Mouse (Mus musculus) yolk sac, embryonic 10.5 days (tissue): ENCODE measurements around the gene Ankrd31.
"Not testable (repeated sequence)": the region's sequence is repeated elsewhere in the genome, so short reads cannot be mapped to it uniquely, and the experiment has no call there.

ENCODE experiments used
- DNase-seq: peaks from one replicate; pipeline ENCODE4 v3.0.0-alpha.2; 2017; ENCODE audit warnings: low spot score

Gene Ankrd31

GRCm38 (mm10) chr13:96748109-96748845, at the start of gene Ankrd31:
Gene Ankrd31, plus strand, starts transcription at chr13:96748272.
- DNase-seq: no peak

GRCm38 (mm10) chr13:96702567-96703278, 45.3 kb upstream of the Ankrd31 start:
- peak; percentile 15 for DNase-seq

GRCm38 (mm10) chr13:96709269-96710233, 38.5 kb upstream of the Ankrd31 start:
- DNase-seq: no peak

- DNase-seq: no peak
These were observed 31.8 kb upstream of the Ankrd31 start for GRCm38 (mm10) chr13:96716311-96716710.

GRCm38 (mm10) chr13:96717821-96718220, 30.3 kb upstream of the Ankrd31 start:
- no peak for DNase-seq

- DNase-seq: no peak
These were observed 28.1 kb upstream of the Ankrd31 start for GRCm38 (mm10) chr13:96720003-96720402.

GRCm38 (mm10) chr13:96728289-96728688, 19.8 kb upstream of the Ankrd31 start:
- DNase-seq: no peak

GRCm38 (mm10) chr13:96729146-96729545, 18.9 kb upstream of the Ankrd31 start:
- DNase-seq: no peak

- no peak for DNase-seq
These were observed 18.0 kb upstream of the Ankrd31 start for GRCm38 (mm10) chr13:96730116-96730515.

GRCm38 (mm10) chr13:96735175-96735574, 12.9 kb upstream of the Ankrd31 start:
- DNase-seq: no peak

GRCm38 (mm10) chr13:96740159-96740558, 7.9 kb upstream of the Ankrd31 start:
- no peak for DNase-seq

- no peak for DNase-seq
These were observed 5.2 kb upstream of the Ankrd31 start for GRCm38 (mm10) chr13:96742871-96743270.

GRCm38 (mm10) chr13:96746055-96746454, 2.0 kb upstream of the Ankrd31 start:
- no peak for DNase-seq

- no peak for DNase-seq
These were observed 1.8 kb downstream of the Ankrd31 start for GRCm38 (mm10) chr13:96749859-96750258.

- DNase-seq: no peak
These were observed 12.8 kb downstream of the Ankrd31 start for GRCm38 (mm10) chr13:96760848-96761247.

- DNase-seq: not testable (repeated sequence)
These were observed 38.0 kb downstream of the Ankrd31 start for GRCm38 (mm10) chr13:96786071-96786470.

- DNase-seq: peak; percentile 1
These were observed 45.4 kb downstream of the Ankrd31 start for GRCm38 (mm10) chr13:96793451-96793850.

- DNase-seq: no peak
These were observed 47.2 kb downstream of the Ankrd31 start for GRCm38 (mm10) chr13:96795301-96795700.

GRCm38 (mm10) chr13:96797500-96797899, 49.4 kb downstream of the Ankrd31 start:
- no peak for DNase-seq

GRCm38 (mm10) chr13:96849752-96850151, 101.7 kb downstream of the Ankrd31 start:
- DNase-seq: no peak

GRCm38 (mm10) chr13:96852133-96852532, 104.1 kb downstream of the Ankrd31 start:
- DNase-seq: no peak

- DNase-seq: no peak
These were observed 105.2 kb downstream of the Ankrd31 start for GRCm38 (mm10) chr13:96853256-96853655.
